Mouse (Mus musculus) large intestine, adult 2 months (tissue): ENCODE data around the gene Mrs2. TPM values are rescaled to one million over a fixed set of nuclear protein-coding genes. Genes with fewer than 3 reads are reported as not detected.

ENCODE experiments used
- polyA plus RNA-seq: library from polyadenylated mRNA; depleted of rRNA; stranded (reverse); fragments of >200 nt; gene quantifications from 2 replicates; pipeline ENCODE4 v1.2.3, GENCODE M21; 2012; rRNA removed

Mrs2 gene
- polyA plus RNA-seq, 1 experiment = 11.0 TPM

Other genes with a start within 250 kb of the Mrs2 start
- 23.9 and 29.0 TPM in 2 replicates for gene BC005537, start 218.7 kb downstream of the Mrs2 start, polyA plus RNA-seq
- gene Acot13, start 188.8 kb downstream of the Mrs2 start, polyA plus RNA-seq = 57.4 and 65.0 TPM in 2 replicates
- 15.8 and 25.5 TPM in 2 replicates for gene Tdp2, start 188.7 kb downstream of the Mrs2 start, polyA plus RNA-seq
- 1.6 and 3.6 TPM in 2 replicates for gene D130043K22Rik, start 175.2 kb downstream of the Mrs2 start, polyA plus RNA-seq
- 3.4 and 5.3 TPM in 2 replicates for gene Aldh5a1, start 82.7 kb downstream of the Mrs2 start, polyA plus RNA-seq
- 3.2 and 4.4 TPM in 2 replicates for gene Gpld1, start 77.2 kb downstream of the Mrs2 start, polyA plus RNA-seq
- 0.02 TPM in 1 of 2 replicates, not detected in the other for gene Dcdc2a, start 35.6 kb upstream of the Mrs2 start, polyA plus RNA-seq